Mouse (Mus musculus) testis, postnatal 10 days (tissue): ENCODE measurements around the gene Bysl.

Experiments used
- DNase-seq: peaks from one replicate; pipeline ENCODE4 v3.0.0; 2021; ENCODE audit warnings: low spot score

The Bysl gene

DNA sequence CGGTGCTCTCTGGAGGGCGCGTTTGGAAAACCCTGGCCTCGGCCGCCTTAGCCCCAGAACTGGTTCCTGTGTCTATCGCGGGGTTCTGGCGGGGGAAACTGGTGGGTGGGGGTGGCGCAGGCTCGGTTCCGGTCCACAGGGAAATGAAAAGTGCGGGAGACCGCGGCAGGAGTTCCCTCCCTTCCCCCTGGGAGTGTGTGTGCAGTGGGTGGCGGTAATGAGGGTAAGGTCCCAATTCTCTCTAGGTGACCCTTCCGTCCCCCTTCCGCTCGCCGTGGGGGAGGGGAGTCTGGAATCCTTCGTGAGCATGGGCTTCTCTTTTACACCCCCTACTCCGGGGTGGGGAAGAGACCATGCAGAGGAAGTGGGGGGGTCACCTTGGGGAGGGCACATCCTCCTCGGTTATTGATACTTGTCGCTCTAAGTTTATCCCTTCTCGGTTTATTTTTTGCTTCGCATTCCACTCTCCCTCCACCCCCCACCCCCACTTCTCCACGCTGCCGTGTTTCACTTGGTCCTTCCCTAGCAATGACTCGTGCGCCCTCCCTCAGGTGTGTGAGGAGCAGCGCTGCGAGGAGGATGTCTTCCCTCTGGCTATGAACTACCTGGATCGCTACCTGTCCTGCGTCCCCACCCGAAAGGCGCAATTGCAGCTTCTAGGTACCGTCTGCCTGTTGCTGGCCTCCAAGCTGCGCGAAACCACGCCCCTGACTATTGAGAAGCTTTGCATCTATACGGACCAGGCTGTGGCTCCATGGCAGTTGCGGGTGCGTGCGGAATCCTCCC lies 16.9 kb downstream of the Bysl start:
- DNase-seq = peak; percentile 69

DNA sequence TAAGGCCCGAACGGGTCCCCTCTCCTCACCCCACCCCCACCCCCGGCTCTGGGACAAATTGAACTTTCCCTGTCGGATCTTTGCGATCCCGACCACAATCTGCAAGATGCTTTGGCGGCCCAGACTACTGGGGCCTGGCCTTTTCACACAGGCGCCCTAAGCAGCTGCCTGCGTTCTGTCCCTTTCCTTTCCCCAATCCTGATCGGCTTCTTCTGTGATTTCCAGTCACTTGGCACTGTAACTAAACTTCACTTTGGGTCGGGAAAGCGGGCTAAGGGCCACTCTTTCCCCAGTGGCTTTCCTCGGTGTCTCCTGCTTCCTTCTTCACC lies 17.5 kb downstream of the Bysl start:
- DNase-seq = no peak

DNA sequence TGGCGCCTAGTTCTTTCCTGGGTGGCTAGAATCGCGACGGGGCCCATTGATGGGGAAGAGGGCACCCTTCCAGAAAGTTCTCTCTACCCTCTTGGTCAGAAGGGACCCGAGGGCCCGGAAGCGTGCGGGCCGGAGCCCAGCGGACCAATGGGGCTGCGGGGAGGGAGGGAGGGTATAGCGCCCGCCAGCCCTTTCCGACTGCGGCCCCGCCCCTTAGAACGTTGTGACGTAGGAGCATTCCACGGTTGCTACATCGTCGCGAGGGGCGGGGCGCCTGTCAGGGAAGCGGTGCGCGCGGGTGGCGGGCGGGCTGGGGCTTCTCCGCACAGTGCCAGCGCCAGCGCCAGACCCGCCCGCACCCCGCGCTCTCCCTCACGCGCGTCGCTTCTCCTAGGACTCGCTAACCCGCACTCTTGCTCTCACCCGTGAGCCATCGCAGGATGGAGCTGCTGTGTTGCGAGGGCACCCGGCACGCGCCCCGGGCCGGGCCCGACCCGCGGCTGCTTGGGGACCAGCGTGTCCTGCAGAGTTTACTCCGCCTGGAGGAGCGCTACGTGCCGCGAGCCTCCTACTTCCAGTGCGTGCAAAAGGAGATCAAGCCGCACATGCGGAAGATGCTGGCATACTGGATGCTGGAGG lies 18.0 kb downstream of the Bysl start:
- DNase-seq = peak; percentile 98

DNA sequence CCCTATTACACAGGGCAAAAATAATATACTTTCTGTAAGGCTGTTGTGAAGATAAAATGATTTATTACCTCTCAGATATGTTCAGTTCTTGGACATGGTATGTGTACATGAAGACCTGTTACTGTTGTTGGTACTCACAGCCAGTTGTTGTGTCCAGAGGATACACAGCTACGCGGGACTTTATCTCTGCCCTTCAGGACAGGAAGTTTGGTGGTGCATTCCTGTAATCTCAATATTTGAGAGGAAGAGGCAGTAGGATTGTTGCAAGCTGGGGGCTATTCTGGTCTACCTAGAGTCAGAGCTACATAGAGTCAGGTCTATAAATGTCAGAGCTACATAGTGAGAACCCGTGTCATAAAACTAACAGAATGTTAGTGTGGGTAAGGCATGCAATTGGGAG lies 20.2 kb downstream of the Bysl start:
- no peak for DNase-seq

DNA sequence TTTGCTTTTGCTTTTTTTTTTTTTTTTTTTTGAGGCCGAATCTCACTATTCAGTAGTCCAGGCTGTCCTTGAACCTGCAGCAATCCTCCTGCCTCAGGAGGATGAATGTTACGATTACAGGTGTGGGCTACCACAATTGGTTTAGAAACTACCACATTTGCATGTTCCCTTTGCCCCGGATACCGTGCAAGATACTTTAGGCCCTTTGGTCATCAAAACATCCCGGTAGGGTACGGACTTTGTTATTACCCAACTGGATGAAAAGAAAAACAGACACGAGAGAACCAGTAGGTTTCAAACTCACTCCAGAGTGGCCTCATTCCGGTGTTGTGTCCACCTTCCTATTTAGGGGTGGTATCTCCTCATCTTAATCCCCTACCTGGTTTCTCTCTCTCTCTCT lies 22.8 kb downstream of the Bysl start:
- no peak for DNase-seq

DNA sequence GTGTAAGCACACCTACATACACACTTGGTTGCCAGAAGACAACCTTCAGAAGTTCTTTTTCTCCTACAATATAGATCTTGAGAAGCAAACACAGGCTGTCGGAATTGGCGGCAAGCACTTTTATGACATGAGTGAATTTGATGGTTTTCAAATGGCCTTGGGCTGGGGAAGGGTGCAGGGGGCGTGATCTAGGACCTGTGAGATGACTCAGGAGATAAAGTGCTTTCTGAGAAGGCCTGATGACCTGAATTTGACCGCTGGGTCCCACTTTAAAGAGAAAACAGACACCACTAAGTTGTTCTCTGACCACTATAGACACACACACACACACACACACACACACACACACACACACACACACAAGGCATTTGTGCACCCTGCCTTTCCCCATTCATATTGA lies 30.3 kb downstream of the Bysl start:
- DNase-seq = no peak

DNA sequence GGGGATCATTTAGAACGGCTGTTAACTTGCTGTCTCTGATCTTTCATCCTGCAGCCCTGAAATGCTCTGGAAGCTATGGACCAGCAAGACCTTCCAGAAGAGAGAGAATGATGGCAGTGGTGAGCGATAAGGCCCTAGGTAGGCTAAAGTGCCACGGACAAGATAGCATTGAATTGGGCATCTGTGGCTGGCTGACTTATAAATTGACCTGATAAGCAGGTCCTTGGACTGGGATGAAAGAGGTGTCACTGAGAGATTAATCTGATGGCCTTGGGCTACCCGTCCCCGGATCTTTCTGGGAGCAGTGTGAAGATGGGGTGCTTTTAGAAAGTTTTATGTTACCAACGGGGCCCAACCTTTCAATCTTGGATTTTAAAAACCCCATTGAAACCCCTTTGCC lies 32.6 kb downstream of the Bysl start:
- DNase-seq = no peak

DNA sequence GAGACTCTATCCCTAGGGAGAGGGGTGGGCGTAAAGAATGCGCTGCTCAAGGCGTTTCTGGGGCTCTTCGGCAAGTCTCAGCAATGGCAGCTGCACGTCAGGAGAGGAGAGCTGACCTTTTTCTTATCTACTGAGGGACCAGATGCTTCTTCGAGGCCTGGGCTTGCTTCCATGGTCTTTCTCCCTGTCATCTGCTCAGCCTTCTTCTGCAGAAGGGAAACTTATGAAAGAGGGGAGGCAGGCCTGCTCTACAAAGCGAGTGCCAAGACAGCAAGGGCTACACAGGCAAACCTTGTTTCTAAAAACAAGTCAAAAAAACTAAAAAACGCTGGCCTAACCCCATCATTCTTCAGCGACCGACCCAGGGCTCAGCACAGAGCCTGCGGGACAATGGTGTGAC lies 36.5 kb downstream of the Bysl start:
- DNase-seq = no peak

DNA sequence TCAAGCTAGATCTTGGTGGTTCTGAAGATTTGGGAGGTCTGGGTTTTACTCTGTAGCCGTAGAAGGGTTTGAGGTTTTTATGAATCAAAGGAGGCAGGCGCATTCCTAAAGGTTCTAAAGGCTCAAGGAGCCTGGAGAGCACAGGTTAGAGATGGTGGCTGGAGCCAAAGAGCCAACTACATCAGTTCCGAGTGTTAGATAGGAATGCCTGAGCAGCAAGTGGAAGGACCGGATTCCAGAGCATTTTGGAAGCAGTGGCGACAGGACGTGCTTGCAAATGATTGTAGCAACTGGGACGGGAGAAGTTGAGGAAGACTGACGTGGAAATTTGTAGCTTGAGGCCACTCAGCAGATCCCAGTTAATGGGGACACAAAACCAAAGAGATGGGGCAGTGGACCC lies 37.3 kb downstream of the Bysl start:
- no peak for DNase-seq

DNA sequence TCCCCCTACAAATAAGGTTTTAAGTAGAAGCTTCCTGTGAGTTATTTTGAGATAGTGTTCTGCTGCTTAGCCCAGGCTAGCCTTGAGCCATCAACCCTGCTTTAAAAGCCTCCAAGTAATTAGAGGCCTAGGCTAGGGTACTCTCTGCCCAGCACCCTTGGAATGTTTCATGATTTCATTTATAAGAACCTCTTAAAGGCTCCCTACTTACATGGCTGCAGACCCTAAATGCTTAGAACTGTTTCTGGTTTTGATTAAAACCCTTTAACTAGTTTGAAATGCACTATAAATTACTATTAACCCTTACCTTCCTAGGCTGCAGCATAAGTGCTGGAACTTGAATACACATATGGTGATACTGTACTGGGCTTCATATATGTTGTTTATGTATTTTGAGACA lies 38.9 kb downstream of the Bysl start:
- DNase-seq = no peak

DNA sequence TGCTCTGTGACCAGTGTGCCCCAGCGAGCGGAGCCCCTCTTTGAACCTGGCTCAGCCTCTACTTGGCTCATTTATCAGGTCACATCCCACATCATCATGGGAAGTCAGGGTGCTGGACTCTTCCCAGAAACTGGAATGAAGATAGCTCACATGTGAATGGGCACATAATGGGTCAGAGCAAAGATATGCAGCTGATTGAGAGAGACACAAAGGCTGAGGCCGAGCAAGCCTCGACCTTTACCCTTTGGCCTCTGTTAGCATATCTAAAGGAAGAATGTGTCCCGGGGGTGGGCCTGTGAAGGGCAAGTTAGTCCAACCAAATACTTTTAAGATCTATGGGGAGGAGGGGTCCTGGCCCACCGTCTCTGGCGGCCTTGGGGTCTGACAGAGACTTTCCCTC lies 39.7 kb downstream of the Bysl start:
- DNase-seq = no peak

DNA sequence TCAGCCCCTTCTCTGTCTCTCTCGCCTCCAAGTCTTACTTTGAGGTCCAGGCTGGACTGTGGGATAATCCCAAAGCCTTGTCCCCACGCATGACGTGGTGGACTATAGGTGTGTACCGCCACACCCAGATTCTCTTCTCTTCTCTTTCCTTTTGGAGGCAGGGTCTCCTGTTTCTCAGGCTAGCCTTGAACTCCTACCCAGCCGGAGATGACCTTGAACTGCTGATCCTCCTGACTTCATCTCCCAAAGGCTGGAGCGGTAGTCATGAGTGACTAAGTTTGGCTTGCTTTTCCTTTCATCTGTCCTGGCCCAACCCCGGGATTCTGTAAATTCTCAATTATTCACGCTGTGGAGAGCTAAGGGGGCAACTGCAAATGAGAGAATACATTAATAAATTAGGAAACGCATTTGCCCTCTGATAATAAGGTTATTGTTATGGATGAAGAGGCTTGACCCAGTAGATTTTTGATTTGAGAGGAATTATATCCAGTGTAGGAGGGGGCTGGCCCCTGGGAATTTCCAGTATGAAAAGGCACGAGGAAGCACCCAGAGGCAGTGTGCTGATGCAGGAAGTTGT lies 42.3 kb downstream of the Bysl start:
- no peak for DNase-seq

DNA sequence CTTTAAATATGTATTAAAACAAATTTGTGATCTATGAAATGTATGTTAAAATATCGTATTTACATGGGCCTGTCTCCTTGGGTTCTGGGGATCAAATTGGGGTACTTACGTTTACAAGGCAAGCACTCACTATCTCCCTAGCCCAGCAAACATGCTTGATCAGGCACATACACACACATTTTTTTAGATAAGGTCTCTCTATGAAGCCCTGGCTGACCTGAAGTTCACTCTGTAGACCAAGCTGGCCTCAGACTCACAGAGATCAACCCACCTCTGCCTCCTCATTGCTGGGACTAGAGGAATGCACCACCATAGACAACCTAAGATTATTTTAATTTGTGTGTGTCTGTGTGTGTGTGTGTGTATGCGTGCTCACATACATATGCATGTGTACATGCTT lies 42.9 kb downstream of the Bysl start:
- DNase-seq = no peak

DNA sequence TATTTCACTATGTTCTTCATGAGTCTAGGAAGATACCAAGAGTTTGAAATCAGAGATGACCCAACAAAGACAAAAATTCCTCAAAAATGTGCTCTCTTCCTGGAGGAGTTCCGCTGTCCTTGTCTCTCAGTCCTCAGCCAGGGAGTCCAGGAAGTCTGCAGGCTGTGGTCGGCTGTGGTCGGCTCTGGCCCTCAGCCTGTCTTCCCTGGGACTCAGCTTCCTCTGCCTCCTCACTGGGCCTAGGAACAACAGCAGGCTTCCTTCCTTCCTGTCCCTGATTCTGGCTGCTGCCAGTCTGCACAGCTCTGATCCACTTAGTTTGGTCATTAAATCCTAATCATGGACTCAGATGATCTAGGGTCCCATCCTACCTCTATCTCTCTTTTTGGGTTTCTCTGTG lies 44.0 kb downstream of the Bysl start:
- DNase-seq = no peak

DNA sequence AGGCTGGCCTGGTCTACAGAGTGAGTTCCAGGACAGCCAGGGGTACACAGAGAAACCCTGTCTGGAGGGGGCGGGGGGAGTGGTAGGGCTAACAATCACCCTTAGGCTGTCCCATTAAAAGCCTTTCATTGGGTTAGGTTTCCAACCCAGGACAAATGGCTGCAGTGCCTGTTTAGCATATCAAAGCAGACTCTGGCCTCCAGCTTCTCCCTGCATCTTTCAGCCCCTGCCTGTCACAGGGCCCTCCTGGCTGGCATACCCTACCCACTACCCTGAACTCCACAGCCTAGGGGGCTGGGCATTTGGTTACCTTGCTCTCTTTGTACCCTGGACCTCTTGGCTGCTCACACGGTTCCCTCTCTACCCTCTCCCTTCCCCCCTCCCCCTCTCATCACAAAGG lies 45.2 kb downstream of the Bysl start:
- no peak for DNase-seq

DNA sequence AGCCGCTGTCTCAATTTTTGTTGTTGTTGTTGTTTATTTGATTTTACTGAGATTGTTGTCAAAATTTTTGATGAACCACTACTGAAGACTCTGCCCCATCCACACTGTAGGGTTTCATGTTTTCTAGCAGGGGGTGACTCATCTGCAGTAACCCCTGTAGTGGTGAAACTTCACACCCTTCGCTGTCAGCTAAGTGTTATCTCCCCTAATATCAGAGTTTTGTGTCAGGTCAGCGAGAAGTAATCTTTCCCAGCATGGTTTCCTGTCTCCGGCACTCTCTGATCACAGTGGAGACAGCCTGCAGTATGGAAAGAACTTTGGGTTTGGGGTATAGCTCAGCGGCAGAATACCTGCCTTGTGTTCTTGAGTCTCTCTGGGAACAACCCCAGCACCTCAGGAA lies 46.7 kb downstream of the Bysl start:
- no peak for DNase-seq

DNA sequence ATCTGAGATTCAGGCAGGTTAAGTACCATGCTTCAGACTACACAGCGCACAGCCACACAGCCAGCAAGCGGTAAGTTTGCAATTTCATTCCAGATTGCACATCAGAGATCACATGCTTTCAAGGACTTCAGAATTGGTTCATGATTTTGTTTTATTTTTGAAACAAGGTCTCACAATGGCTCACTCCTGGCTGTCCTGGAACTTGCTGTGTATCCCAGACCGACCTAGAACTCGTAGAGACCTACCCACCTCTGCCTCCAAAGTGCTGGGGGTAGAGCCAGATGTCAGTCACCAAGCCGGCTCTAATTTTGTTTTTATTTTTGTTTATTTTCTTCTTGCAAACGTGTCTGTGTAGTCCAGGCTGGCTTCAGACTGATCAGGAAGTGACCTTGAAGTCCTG lies 48.4 kb downstream of the Bysl start:
- no peak for DNase-seq

DNA sequence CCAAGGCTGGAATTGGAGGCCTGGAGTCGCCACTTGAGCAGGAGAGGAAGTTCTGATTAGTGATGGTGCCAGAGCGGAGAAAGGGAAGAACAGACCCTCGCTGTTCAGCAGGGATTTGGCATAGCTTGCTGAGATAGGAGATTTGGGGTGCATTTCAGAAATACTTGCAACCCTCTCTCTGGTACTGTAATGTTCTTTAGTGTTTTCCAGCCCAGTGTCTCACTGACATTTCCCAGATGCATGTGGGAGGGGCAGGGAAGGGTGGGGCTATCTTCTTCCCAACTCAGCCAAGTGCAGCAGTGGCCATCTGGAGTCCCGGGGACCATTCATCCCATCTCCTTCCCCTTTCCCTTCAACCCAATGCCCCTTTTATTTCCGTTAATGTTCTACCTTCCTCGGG lies 51.6 kb downstream of the Bysl start:
- peak; percentile 52 for DNase-seq

DNA sequence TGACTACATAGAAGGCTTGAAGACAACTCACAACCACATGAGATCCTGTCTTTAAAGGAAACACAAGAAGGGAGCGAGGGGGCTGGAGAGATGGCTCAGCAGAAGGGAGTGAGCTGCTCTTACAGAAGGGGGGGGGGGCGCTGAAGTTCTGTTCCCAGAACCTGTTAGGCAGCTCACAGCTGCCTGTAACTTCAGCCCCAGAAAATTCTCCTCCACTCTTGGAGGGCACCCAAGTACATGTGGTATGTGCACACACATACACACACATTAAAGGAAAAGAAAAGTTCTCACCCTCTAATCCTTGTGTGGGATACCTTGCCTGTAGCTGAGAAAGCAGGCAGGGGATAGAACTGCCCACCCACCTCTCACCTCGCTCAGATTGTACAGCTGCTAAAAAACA lies 54.1 kb downstream of the Bysl start:
- DNase-seq = no peak

DNA sequence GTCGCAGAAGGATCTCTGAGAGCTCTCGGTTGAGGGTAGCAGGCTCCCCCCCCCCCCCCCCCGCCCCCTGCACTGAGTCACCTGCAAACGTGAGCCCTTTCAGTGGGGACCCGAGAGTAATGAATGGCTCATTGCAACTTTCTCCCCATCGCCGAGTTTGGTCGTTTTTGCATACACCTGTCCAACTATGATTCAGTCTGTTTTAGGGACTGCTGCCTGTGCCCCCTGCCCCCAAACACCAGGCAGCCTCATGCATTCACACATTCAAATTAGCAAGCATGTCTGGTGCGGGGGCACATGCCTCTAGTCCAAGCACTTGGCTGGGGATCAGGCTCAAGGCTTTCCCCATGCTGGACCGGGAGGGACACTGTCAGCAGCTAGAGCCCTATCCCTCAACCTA lies 56.7 kb downstream of the Bysl start:
- no peak for DNase-seq

DNA sequence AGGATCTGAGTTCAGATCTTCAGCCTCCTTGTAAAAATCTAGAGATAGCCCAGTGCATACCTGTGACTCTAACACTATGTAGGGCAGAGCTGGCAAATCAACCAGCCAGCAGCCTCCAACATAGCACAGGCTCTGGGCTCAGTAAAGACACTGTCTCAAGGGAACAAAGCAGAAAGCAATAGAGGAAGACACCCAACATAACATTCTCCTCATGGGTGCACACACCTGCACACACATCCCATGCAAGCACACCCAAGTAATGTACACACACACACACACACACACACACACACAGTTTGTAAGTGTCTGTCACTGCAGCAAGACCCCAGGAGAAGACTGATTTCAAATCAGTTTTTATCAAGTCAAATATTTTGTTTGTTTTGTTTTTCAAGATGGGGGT lies 58.3 kb downstream of the Bysl start:
- no peak for DNase-seq

DNA sequence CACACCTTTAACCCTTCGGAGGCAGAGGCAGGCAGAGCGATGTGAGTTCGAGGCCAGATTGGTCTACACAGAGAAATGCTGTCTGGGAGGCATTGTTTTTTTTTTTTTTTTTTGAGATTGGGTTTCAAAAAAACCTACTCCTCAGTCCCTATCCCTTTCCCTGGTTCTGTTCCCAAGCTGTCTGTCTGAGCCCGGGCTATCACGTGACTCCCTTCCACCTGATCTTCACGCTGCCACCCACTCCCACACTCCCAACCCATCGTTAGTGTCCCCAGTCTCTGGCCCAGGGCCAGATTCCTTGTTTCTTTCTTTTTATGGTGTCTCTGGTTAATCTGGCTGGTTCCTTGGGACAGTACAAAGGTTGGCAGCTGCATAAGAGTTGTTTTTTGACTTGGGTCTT lies 60.2 kb downstream of the Bysl start:
- DNase-seq = no peak
